Mouse (Mus musculus) kidney, embryonic 16.5 days (tissue): ENCODE results near the gene Bphl. TPM values are rescaled to one million over a fixed set of nuclear protein-coding genes. Genes with fewer than 3 reads are reported as not detected.

Experiments
- ATAC-seq: fragments of 200-750 bp; cut with Nextera tagmentation; 2 replicates; pipeline ENCODE4 v1.8.0; 2017; ENCODE audit warnings: moderate TSS enrichment; ENCODE audit not compliant: low FRiP score, low TSS enrichment
- H3K27ac ChIP-seq: fragments of 300-500 bp; sonication (generic); 2 replicates; pipeline ENCODE4 v1.5.1; 2014; ENCODE audit warnings: low read length
- H3K27me3 ChIP-seq: fragments of 300-500 bp; sonication (generic); 2 replicates; pipeline ENCODE4 v1.6.1; 2014; ENCODE audit warnings: low read length, control low read depth, mixed read lengths; ENCODE audit not compliant: insufficient read depth
- H3K36me3 ChIP-seq: fragments of 300-500 bp; sonication (generic); 2 replicates; pipeline ENCODE4 v1.6.1; 2014; ENCODE audit warnings: low read length, control low read depth, mixed read lengths; ENCODE audit not compliant: insufficient read depth
- H3K4me1 ChIP-seq: fragments of 300-500 bp; sonication (generic); 2 replicates; pipeline ENCODE4 v1.6.1; 2014; ENCODE audit warnings: low read length, control low read depth, mixed read lengths; ENCODE audit not compliant: insufficient read depth
- H3K4me2 ChIP-seq: fragments of 300-500 bp; sonication (generic); replicated peaks from 2 replicates; pipeline ENCODE4 v1.6.1; 2014; ENCODE audit warnings: low read depth, low read length
- H3K4me3 ChIP-seq: fragments of 300-500 bp; sonication (generic); 2 replicates; pipeline ENCODE4 v1.5.1; 2014; ENCODE audit warnings: mild to moderate bottlenecking, low read length
- H3K9ac ChIP-seq: fragments of 300-500 bp; sonication (generic); replicated peaks from 2 replicates; pipeline ENCODE4 v1.6.1; 2014; ENCODE audit warnings: low read length
- H3K9me3 ChIP-seq: fragments of 300-500 bp; sonication (generic); 2 replicates; pipeline ENCODE4 v1.6.1; 2016; ENCODE audit warnings: low read length, control low read depth
- WGBS: fragments of 180-500 bp; shearing (Covaris S2); extraction: QIAGEN DNeasy Blood & Tissue Kit; methylation state at CpG from one replicate; pipeline ENCODE4 v1.1.7; 2014; 5-methylcytosine and 5-hydroxymethylcytosine counted together
- polyA plus RNA-seq: library from polyadenylated mRNA; unstranded; fragments of >200 nt; fragmentation: Nextera tagmentation; extraction: Ambion mirVana; gene quantifications from 2 replicates; pipeline ENCODE4 v1.2.1, GENCODE M21; 2015

Gene Bphl
- polyA plus RNA-seq, result 83.0 and 95.2 TPM in 2 replicates

DNA sequence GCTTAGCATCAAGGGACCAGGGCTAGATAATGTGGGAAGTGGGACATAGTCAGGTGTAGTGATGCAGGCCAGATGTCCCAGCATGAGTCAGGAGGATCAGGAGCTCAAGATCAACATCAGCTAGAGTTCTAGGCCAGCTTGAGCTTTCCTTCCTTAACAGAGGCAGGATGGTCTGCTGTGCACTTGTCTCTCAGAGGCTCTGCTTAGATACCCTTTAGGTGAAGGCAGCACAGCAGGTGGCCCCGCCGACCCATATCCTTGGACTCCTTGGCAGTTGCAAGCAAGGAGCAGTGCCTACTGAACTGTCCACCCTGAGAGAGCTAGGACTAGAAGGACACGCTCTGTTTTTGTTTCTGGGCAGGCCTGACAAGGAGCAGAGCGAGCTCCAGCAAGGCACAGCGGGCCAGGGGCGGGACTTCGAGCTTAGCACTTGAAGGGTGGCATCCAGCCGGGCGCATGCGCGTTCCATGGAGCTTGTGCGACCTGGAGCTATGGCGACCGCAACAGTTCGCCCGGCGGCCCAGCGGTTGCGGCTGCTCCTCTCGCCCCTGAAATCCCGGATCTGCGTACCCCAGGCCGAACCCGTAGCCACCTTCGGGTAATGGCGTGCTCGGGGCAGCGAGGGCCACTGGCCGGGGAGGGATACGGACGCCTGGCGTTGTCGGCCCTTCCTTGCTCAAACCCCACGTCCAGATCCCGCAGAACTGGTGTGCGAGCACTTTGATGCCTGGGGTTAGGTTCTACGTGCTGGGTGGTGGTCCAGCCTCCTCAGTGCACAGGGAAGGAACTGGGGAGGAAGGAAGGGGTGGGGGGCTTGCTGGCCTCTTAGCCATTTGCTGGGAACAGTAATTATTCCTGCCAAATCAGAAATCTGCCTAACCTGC lies at the start of gene Bphl:
Gene Bphl (plus strand): TSS at position 426 of the 884 bp plus-strand sequence.
- Histone ChIP-seq H3K9me3 (no peaks in the 10 kb centered on the region), H3K36me3 (peaks cover 13% of the 10 kb centered on the region), H3K9ac (peak within 1 kb of the TSS; percentile 97), H3K4me3 (peak within 1 kb of the TSS; percentile 78), H3K4me2 (peak within 1 kb of the TSS; percentile 80), H3K4me1 (peaks cover 21% of the 10 kb centered on the region), H3K27ac (peak within 1 kb of the TSS; percentile 90), H3K27me3 (no peaks in the 10 kb centered on the region)
- ATAC-seq, result peak; percentile 94
- under 1% methylated on average over 37 of the region's 37 CpGs for WGBS

DNA sequence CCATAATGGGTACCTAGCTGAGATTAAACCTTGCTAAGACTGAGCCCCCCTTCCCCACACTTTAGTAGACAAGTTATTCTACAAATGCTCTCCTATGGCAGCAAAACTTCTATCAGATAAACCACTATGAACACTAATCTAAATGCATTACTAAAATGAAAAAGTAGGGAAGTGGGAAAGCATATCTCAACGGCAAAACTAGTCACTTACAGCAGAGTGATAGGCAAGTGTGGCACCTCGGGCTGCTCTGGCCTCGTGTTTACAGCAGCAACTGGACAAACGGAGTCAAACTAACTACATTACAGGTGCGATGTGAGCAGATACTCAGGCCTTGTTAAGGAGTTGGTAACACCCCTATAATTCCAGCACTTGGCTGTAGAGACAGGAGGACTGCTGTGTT lies 47.8 kb upstream of the Bphl start:
- Histone ChIP-seq H3K4me3 (no peak overlapping the region), H3K4me2 (no peak overlapping the region), H3K27me3 (no peaks in the 10 kb centered on the region), H3K9ac (no peak overlapping the region), H3K27ac (no peak overlapping the region), H3K36me3 (0 out of 2 replicates have a peak, but pooled peaks cover 15% of the 10 kb centered on the region), H3K4me1 (no peaks in the 10 kb centered on the region), H3K9me3 (no peaks in the 10 kb centered on the region)
- ATAC-seq, result no peak
- 81% methylated on average over 5 of the region's 5 CpGs for WGBS

DNA sequence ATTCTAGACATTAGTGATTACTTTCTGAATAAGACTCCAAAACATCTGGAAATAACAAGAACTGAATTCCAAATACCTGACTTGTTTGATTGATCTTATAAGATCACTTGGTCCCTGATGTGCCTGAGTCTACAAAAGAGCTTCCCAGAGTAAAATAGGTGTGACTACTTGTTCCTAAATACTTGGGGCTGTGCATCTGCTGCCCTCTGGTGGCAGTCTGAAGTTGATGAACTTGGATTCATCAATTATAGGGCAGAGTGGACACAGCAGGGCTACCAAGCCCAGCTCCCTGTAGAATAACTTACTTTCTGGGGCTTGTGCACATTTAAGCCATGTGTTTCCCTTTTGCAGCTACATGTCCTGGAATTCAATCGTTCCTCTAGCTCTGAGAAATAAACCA lies 42.2 kb upstream of the Bphl start:
- Histone ChIP-seq H3K4me1 (no peaks in the 10 kb centered on the region), H3K9ac (no peak overlapping the region), H3K4me3 (no peak overlapping the region), H3K27me3 (no peaks in the 10 kb centered on the region), H3K4me2 (no peak overlapping the region), H3K9me3 (no peaks in the 10 kb centered on the region), H3K27ac (no peak overlapping the region), H3K36me3 (no peaks in the 10 kb centered on the region)
- WGBS, result 15% methylated on average over 1 of the region's 1 CpGs
- ATAC-seq, result 0 out of 2 replicates have a peak, but pooled peaks have one; percentile 61

DNA sequence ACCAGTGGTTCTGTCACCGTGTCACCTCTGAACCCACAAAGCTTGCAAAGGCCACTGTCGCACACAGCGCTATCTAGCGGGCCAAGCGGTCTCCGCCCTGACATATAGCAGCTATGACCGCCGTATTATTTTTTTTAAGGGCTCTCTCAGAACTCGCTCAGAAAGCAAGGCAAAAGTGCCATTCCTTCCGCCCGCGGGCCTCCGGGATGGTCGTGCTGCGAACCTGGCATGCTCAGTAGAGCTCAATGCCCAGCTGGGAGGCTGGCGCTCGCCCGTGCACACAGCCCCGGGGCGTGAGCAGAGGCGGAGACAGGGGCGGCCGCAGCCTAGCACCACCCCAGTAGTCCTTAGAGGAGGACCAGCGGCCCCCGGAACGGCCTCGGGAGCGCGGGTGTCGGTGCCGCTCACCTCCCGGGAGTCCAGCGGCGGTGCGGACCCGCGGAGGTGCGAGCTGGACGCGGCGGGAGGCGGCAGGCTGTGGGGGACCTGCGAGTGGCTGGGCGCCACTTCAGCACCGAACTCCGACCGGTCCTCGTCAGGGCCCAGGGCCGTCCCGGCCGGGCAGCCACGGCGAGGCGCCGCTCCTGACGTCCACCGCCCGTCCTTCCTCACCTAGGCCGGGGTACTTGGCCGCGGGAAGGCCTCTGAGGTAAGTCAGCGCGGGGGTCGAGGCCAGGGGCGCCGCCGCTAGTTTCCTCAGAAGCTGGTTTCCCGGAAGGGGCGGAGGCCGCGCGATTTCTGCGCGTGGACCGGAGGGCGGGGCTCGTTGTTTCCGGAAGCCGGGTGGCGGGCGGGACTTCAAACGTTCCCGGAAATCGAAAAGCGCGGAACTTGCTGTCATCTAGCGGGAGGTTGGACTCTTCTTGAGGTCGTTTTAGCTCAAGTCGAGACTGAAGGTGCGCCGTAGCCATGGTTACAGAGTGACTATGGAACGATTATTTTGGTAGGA lies 35.1 kb upstream of the Bphl start, which contains the start of the genes Ripk1 and Serpinb6a:
Gene Ripk1 (plus strand): TSS at position 306 of the 949 bp plus-strand sequence.
Gene Serpinb6a (minus strand): TSS at position 737 of the 949 bp plus-strand sequence.
- under 1% methylated on average over 88 of the region's 92 CpGs for WGBS
- Histone ChIP-seq H3K9me3 (no peaks in the 10 kb centered on the region), H3K27me3 (no peaks in the 10 kb centered on the region), H3K36me3 (no peaks in the 10 kb centered on the region), H3K4me2 (peak within 1 kb of the TSS; percentile 97), H3K4me3 (peak within 1 kb of the TSS; percentile 97), H3K27ac (peak within 1 kb of the TSS; percentile 91), H3K9ac (peak within 1 kb of the TSS; percentile 91), H3K4me1 (peaks cover 11% of the 10 kb centered on the region)
- peak; percentile 100 for ATAC-seq

DNA sequence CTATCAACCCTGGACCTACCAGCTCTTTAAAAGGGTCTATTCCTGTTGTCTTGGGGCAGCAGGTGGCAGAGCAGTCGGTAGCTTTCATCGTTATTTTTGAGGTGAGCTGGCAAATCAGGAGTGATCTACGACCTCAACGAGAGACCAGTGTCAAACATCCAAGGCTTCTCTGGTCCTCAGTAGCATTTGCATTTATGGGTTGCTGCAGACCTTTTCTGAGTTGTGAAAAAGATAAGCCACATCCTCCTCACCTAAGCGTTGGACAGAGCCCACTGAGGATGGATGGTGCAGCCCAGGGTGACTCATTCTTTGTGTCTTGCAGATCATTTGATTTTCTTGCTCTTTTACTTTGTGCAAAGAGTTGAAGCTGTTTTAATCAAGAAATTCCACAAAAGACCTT lies 34.3 kb upstream of the Bphl start:
- Histone ChIP-seq H3K4me1 (peaks cover 11% of the 10 kb centered on the region), H3K27me3 (no peaks in the 10 kb centered on the region), H3K4me3 (peak overlapping the region; percentile 97), H3K4me2 (peak overlapping the region; percentile 97), H3K36me3 (no peaks in the 10 kb centered on the region), H3K9me3 (no peaks in the 10 kb centered on the region), H3K27ac (no peak overlapping the region; the same call in 1 of the 2 replicates), H3K9ac (peak overlapping the region; percentile 91)
- 3% methylated on average over 5 of the region's 5 CpGs for WGBS
- no peak for ATAC-seq

DNA sequence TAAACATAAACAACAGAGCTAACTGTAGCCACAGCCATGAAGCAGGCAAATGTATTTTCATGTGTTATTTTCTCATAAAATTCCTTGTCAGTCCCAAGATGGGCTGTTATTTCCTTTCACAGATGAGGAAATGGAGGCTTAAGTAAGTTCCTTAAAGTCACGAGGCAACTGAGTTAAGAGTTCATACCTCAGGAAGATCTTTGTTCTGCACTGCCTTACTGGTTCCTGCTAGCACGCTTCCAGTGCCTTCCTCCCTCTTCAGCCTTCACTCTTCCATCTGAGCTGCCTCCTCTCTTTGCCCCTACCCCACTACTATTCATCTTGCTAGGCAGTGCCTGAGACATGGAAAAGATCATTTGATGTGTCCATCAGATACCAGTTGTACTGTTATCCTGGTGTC lies 30.2 kb upstream of the Bphl start:
- H3K27me3 ChIP-seq, result no peaks in the 10 kb centered on the region
- no peaks in the 10 kb centered on the region for H3K9me3 ChIP-seq
- H3K27ac ChIP-seq, result no peak overlapping the region
- ATAC-seq, result no peak
- H3K4me2 ChIP-seq, result no peak overlapping the region
- WGBS, result 77% methylated on average over 2 of the region's 2 CpGs
- peaks cover 6% of the 10 kb centered on the region for H3K4me1 ChIP-seq
- H3K9ac ChIP-seq, result no peak overlapping the region
- no peak overlapping the region for H3K4me3 ChIP-seq
- peaks cover 13% of the 10 kb centered on the region for H3K36me3 ChIP-seq

DNA sequence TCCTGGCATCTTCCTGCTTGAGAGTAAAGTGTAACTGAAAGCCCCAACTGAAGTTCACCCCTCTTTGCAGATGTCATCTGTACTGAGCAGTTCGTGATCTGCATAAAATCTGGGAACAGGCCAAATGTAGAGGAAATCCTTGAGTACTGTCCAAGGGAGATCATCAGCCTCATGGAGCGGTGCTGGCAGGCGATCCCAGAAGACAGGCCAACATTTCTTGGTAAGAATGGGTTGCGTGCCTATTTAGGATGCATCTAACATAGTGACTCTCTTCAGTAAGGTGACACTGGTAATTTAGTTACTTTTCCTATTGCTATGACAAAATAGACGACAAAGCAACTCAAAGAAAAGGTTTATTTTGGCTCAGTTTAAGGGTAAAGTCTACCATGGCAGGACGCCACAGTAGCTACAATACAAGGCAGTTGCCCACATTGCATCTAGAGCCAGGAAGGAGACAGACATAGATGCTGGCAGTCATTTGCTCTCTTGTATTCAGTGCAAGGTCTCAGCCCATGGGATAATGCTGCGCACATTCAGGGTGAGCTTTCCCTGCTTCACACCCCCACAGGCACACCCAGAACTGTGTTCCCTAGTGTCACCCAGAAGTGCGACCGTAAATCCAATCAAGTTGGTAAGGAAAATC lies 20.3 kb upstream of the Bphl start:
- no peaks in the 10 kb centered on the region; the same call in 1 of the 2 replicates for H3K9me3 ChIP-seq
- H3K27ac ChIP-seq, result no peak overlapping the region
- H3K4me2 ChIP-seq, result no peak overlapping the region
- no peaks in the 10 kb centered on the region for H3K27me3 ChIP-seq
- peaks cover 58% of the 10 kb centered on the region for H3K36me3 ChIP-seq
- WGBS, result 94% methylated on average over 9 of the region's 9 CpGs
- no peak overlapping the region for H3K4me3 ChIP-seq
- ATAC-seq, result no peak
- no peak overlapping the region for H3K9ac ChIP-seq
- H3K4me1 ChIP-seq, result no peaks in the 10 kb centered on the region

DNA sequence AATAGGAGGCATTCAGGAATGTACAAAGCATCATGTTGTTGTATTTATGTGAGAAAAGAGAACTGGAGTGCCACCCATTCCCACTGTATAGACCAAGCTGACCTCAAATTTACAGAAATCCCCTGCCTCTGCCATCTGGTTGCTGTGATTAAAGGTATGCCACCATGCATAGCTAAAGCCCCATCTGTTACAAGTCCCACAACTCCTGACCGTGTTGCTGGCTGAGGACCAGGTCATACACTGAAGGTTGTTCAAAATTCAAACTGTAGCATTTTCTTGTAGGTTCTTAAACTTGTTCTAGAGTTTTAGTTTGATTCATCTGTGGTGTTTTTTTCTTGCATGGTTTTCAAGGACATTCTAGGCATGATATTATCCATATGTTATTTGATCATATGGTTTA lies 18.9 kb upstream of the Bphl start:
- Histone ChIP-seq H3K4me3 (no peak overlapping the region), H3K36me3 (peaks cover 53% of the 10 kb centered on the region), H3K27ac (no peak overlapping the region), H3K9ac (no peak overlapping the region), H3K27me3 (no peaks in the 10 kb centered on the region), H3K9me3 (no peaks in the 10 kb centered on the region; the same call in 1 of the 2 replicates), H3K4me2 (no peak overlapping the region), H3K4me1 (no peaks in the 10 kb centered on the region)
- no peak for ATAC-seq
- 95% methylated on average over 1 of the region's 1 CpGs for WGBS

DNA sequence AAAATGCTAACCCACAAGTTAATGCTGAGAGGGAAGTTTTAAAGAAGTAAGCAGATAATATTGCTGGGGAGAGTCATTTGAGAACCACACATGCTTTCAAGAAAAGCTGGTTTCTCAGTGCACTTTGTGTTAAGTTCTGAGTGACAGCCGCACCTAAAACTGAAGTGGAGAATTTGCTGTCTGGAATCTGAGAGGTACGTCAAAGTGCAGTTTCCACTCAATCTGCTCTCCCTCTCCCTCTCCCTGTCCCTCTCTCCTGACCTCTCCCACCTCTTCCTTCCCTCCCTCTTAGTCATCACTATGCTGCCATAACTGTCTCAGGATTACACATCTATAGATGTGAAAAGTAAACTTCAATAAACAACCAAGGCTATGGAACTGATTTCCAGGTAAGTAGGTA lies 15.4 kb upstream of the Bphl start:
- 82% methylated on average over 2 of the region's 2 CpGs for WGBS
- ATAC-seq, result no peak
- no peak overlapping the region for H3K27ac ChIP-seq

More for the DNA sequence above, 15.4 kb upstream of the Bphl start:
- no peak overlapping the region for H3K4me2 ChIP-seq
- H3K27me3 ChIP-seq, result no peaks in the 10 kb centered on the region
- no peaks in the 10 kb centered on the region; the same call in 1 of the 2 replicates for H3K9me3 ChIP-seq
- no peak overlapping the region for H3K4me3 ChIP-seq
- H3K4me1 ChIP-seq, result no peaks in the 10 kb centered on the region
- no peak overlapping the region for H3K9ac ChIP-seq
- peaks cover 38% of the 10 kb centered on the region for H3K36me3 ChIP-seq
